Mouse (Mus musculus) urinary bladder, postnatal 25 days (tissue): ENCODE measurements around the gene Cdkn2d.

Experiments
- DNase-seq: peaks from one replicate; pipeline ENCODE4 v3.0.0; 2022; ENCODE audit warnings: low spot score

The Cdkn2d gene

GRCm38 (mm10) chr9:21244428-21245112, 46.6 kb downstream of the Cdkn2d start:
- DNase-seq: no peak

DNA sequence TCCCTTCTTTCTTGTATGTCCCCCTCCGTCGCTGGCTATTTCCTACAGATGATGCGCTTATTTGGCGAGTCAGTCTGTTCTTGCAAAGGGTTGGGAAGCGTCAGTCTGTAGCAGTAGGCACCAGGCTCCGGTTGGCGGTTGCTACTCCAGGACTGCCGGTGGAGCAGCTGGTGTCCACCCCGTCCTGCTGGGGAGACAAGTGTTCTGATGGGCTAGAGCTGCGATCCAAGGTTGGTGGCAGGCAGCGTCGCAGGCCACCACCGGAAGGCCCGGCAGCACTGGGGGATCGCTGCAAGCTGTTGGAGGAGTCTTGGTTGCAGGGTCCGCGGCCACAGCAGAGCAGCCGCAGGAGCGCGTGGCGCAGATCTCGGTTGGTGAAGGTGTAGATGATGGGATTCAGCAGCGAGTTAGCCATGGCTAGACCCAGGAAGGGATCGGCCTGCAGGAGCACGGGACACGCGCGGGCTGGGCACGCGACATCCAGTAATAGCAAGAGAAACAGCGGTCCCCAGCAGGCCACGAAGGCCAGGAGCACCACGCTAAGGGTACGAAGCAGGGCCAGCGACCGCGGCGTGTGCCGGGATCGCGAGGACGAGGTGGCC, 47.3 kb downstream of the Cdkn2d start:
- no peak for DNase-seq

- DNase-seq: peak; percentile 73
Observed at GRCm38 (mm10) chr9:21241343-21241742, 49.9 kb downstream of the Cdkn2d start.

DNA sequence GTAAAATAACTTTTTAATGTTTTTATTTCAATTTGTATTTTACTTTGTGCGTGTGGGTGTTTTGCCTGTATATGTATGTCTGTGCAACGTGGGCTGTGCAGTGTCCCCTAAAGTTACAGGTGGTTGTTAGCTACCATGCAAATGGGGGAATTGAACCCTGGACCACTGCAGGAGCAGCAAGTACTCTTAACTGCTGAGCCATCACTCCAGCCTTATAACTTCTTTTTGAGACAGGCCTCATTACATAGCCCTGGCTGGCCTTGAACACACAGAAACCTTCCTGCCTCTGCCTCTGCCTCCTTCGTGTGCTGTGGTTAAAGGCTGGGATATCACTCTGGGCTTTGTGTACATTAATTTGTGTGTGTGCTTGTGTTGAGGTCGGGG, 51.8 kb downstream of the Cdkn2d start:
- no peak for DNase-seq

GRCm38 (mm10) chr9:21238733-21239464, 52.3 kb downstream of the Cdkn2d start, which contains the start of gene Keap1:
Gene Keap1 (minus strand): TSS chr9:21239361.
- peak; percentile 77 for DNase-seq
